Mouse (Mus musculus): ENCODE measurements around the gene Map3k21. TPM values are rescaled to one million over a fixed set of nuclear protein-coding genes. Genes with fewer than 3 reads are reported as not detected.

Gene Map3k21
- polyA plus RNA-seq, 1 experiment = 0.24 TPM

DNA sequence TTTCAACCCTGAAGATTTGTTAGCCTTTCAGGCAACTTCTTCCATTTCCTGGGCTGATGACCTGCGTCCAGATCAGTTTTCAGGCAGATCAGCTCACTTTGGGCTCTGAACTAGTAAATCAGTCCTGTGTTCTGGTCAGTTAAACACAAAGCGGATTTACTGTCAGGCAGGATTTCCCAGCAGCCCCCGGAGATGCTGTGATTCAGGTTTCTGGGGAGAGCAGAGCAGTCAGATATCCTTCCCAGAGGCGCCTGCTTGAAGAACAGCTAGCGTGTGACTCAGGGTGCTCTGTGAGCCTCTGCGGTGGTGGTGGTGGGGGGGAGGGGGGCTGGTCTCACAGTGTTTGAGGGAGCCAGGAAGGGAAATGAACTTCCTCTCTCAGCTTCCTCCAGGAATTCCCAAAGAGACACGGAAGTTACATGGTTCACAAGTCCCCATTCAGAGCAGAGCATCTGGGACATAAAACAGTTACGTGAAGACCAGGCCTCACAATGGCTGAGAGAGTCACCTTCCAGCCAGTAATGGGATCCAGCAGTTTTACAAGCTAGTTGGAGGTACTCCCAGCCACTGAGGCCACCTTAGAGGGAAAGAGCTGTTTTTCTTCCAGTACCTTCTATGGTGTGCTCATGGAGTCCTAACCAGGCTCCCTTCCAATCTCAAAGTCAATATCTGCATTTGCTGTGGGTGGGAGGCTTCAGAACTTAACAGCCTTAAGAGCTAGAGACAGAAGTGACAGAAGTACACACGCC, 37.6 kb upstream of the Map3k21 start:
- no peaks in the 10 kb centered on the region for H3K9me3 ChIP-seq (replicated peaks; ENCODE audit: control insufficient read depth, insufficient read depth, low read length, poor library complexity, severe bottlenecking)
- no peak overlapping the region for H3K27ac ChIP-seq (ENCODE audit: insufficient read depth, low read length)
- no peak overlapping the region for H3K4me3 ChIP-seq (ENCODE audit: low read depth, low read length)
- H3K9ac ChIP-seq (ENCODE audit: low read depth, poor library complexity, severe bottlenecking) = no peak overlapping the region
- TF ChIP-seq CTCF (IDR thresholded peaks at IDR 0.05; ENCODE audit: low read depth, low read length) (no peak), POLR2A (IDR thresholded peaks at IDR 0.05; ENCODE audit: insufficient read depth, low read length) (no peak), EP300 (IDR thresholded peaks at IDR 0.05; ENCODE audit: insufficient read depth, low read depth, low read length) (no peak)
- H3K4me1 ChIP-seq (ENCODE audit: control insufficient read depth, insufficient read depth, low read length) = no peaks in the 10 kb centered on the region
- no peaks in the 10 kb centered on the region for H3K27me3 ChIP-seq (ENCODE audit: control insufficient read depth, insufficient read depth, low read length, poor library complexity, severe bottlenecking)
- H3K36me3 ChIP-seq (ENCODE audit: control insufficient read depth, insufficient read depth, low read length, poor library complexity, severe bottlenecking) = no peaks in the 10 kb centered on the region

DNA sequence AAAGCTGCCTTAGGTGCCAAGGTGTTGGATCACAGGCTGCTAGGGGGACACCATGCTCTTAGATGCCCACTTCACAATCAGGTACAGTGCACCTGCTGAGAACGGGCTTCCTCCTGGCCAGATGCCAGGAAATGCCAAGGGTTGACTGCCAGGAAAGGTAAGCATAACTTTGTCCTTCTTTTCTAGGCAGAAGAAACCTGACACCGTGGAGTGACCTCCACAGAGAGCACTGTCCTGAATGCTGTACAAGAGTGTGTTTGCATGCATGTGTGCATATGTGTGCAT, 37.1 kb upstream of the Map3k21 start:
- Histone ChIP-seq H3K4me3 (ENCODE audit: low read depth, low read length) (no peak overlapping the region), H3K4me1 (ENCODE audit: control insufficient read depth, insufficient read depth, low read length) (no peaks in the 10 kb centered on the region), H3K27me3 (ENCODE audit: control insufficient read depth, insufficient read depth, low read length, poor library complexity, severe bottlenecking) (no peaks in the 10 kb centered on the region), H3K27ac (ENCODE audit: insufficient read depth, low read length) (no peak overlapping the region), H3K9ac (ENCODE audit: low read depth, poor library complexity, severe bottlenecking) (no peak overlapping the region), H3K9me3 (replicated peaks; ENCODE audit: control insufficient read depth, insufficient read depth, low read length, poor library complexity, severe bottlenecking) (no peaks in the 10 kb centered on the region), H3K36me3 (ENCODE audit: control insufficient read depth, insufficient read depth, low read length, poor library complexity, severe bottlenecking) (no peaks in the 10 kb centered on the region)
- TF ChIP-seq POLR2A (IDR thresholded peaks at IDR 0.05; ENCODE audit: insufficient read depth, low read length) = no peak
- TF ChIP-seq CTCF (IDR thresholded peaks at IDR 0.05; ENCODE audit: low read depth, low read length) = no peak
- TF ChIP-seq EP300 (IDR thresholded peaks at IDR 0.05; ENCODE audit: insufficient read depth, low read depth, low read length) = no peak

DNA sequence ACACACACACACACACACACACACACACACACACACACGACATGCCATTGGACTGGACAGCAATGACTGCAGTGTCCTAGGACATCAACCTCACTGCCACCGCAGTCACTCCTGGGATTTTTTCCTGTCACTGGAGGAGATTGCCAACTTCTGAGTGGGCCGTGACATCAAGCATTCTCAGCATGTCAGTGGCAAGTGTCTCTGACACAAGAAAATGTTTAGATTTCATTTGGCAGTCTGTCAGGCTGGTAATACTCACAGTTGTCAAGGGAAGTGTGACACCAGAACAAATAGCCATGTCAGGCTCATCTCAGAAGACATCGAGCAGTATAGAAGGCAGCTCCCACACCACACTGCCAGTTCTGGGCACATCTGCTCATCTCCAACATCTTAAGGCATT, 29.8 kb upstream of the Map3k21 start:
- Histone ChIP-seq H3K4me1 (ENCODE audit: control insufficient read depth, insufficient read depth, low read length) (no peaks in the 10 kb centered on the region), H3K27me3 (ENCODE audit: control insufficient read depth, insufficient read depth, low read length, poor library complexity, severe bottlenecking) (no peaks in the 10 kb centered on the region), H3K36me3 (ENCODE audit: control insufficient read depth, insufficient read depth, low read length, poor library complexity, severe bottlenecking) (no peaks in the 10 kb centered on the region), H3K9ac (ENCODE audit: low read depth, poor library complexity, severe bottlenecking) (no peak overlapping the region), H3K9me3 (replicated peaks; ENCODE audit: control insufficient read depth, insufficient read depth, low read length, poor library complexity, severe bottlenecking) (no peaks in the 10 kb centered on the region), H3K27ac (ENCODE audit: insufficient read depth, low read length) (no peak overlapping the region), H3K4me3 (ENCODE audit: low read depth, low read length) (no peak overlapping the region)
- TF ChIP-seq EP300 (IDR thresholded peaks at IDR 0.05; ENCODE audit: insufficient read depth, low read depth, low read length) (no peak), POLR2A (IDR thresholded peaks at IDR 0.05; ENCODE audit: insufficient read depth, low read length) (no peak), CTCF (IDR thresholded peaks at IDR 0.05; ENCODE audit: low read depth, low read length) (no peak)

DNA sequence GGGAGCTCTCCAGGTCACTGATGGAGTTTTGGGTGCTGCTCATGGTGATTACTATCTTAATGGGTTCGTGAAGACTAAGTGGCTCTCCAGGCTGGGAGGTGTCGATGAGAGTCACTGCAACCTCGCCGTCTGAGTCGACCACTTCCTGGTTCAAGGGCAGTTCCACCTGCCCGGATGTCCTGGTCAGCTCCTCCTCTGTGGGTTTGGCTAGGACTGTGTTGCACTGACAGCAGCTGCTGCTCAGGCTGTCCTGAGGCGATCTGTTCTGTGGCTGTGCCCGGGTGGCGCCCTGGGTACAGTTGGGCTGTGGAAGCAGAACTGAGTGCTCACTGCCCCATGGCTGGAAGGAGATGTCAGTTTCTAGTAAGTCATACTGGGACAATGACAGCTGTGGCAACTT, 22.7 kb upstream of the Map3k21 start:
- no peak for TF ChIP-seq EP300 (IDR thresholded peaks at IDR 0.05; ENCODE audit: insufficient read depth, low read depth, low read length)
- TF ChIP-seq POLR2A (IDR thresholded peaks at IDR 0.05; ENCODE audit: insufficient read depth, low read length) = no peak
- TF ChIP-seq CTCF (IDR thresholded peaks at IDR 0.05; ENCODE audit: low read depth, low read length) = no peak
- no peak overlapping the region for H3K27ac ChIP-seq (ENCODE audit: insufficient read depth, low read length)
- H3K9me3 ChIP-seq (replicated peaks; ENCODE audit: control insufficient read depth, insufficient read depth, low read length, poor library complexity, severe bottlenecking) = no peaks in the 10 kb centered on the region
- no peak overlapping the region for H3K9ac ChIP-seq (ENCODE audit: low read depth, poor library complexity, severe bottlenecking)
- H3K4me1 ChIP-seq (ENCODE audit: control insufficient read depth, insufficient read depth, low read length) = no peaks in the 10 kb centered on the region
- H3K4me3 ChIP-seq (ENCODE audit: low read depth, low read length) = no peak overlapping the region
- H3K36me3 ChIP-seq (ENCODE audit: control insufficient read depth, insufficient read depth, low read length, poor library complexity, severe bottlenecking) = no peaks in the 10 kb centered on the region
- H3K27me3 ChIP-seq (ENCODE audit: control insufficient read depth, insufficient read depth, low read length, poor library complexity, severe bottlenecking) = no peaks in the 10 kb centered on the region

DNA sequence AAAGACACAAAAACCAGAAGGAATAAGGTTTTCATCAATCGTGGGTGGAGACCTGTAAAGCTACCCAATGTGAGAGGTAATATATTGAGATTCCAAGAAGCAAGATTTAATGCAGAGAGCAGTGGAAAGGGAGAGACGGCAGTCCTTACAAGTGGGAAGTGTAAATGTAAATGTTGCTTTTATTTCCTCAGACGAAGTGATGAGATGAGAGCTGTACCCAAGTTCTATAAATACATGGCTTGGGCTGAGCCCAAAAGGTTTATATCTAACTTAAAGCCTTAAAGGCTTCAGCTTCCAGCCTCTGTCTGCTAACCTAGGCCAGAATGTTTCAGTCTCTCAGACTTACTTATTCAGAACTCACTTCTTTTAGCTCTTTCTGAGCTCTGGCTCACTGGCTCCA, 20.3 kb upstream of the Map3k21 start:
- Histone ChIP-seq H3K9me3 (replicated peaks; ENCODE audit: control insufficient read depth, insufficient read depth, low read length, poor library complexity, severe bottlenecking) (no peaks in the 10 kb centered on the region), H3K4me3 (ENCODE audit: low read depth, low read length) (no peak overlapping the region), H3K9ac (ENCODE audit: low read depth, poor library complexity, severe bottlenecking) (no peak overlapping the region), H3K36me3 (ENCODE audit: control insufficient read depth, insufficient read depth, low read length, poor library complexity, severe bottlenecking) (no peaks in the 10 kb centered on the region), H3K27ac (ENCODE audit: insufficient read depth, low read length) (no peak overlapping the region), H3K4me1 (ENCODE audit: control insufficient read depth, insufficient read depth, low read length) (no peaks in the 10 kb centered on the region), H3K27me3 (ENCODE audit: control insufficient read depth, insufficient read depth, low read length, poor library complexity, severe bottlenecking) (no peaks in the 10 kb centered on the region)
- TF ChIP-seq EP300 (IDR thresholded peaks at IDR 0.05; ENCODE audit: insufficient read depth, low read depth, low read length) = no peak
- TF ChIP-seq CTCF (IDR thresholded peaks at IDR 0.05; ENCODE audit: low read depth, low read length) = no peak
- TF ChIP-seq POLR2A (IDR thresholded peaks at IDR 0.05; ENCODE audit: insufficient read depth, low read length) = no peak

DNA sequence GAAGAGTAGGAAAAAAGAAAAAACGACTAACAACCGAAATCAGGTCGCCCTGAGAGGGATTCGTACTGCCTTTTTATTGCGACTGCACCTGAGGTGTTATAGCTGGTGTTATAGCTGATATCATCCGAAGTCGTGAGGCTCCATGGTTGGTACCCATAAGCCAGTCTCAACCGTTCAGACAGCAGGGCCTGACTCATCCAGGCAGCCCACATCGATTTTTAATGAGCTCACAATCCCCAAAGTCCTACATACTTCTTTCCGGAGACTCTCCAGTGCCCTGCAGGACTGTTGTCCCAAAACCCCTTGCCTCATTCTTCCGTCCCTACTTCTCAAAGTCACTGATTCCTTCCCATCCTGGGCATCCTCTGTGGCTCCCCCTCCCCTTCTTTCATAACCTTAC, 12.9 kb upstream of the Map3k21 start:
- no peak for TF ChIP-seq CTCF (IDR thresholded peaks at IDR 0.05; ENCODE audit: low read depth, low read length)
- no peak for TF ChIP-seq EP300 (IDR thresholded peaks at IDR 0.05; ENCODE audit: insufficient read depth, low read depth, low read length)
- no peak for TF ChIP-seq POLR2A (IDR thresholded peaks at IDR 0.05; ENCODE audit: insufficient read depth, low read length)
- Histone ChIP-seq H3K27me3 (ENCODE audit: control insufficient read depth, insufficient read depth, low read length, poor library complexity, severe bottlenecking) (0 out of 2 replicates have a peak, but pooled peaks cover 1% of the 10 kb centered on the region), H3K9me3 (replicated peaks; ENCODE audit: control insufficient read depth, insufficient read depth, low read length, poor library complexity, severe bottlenecking) (no peaks in the 10 kb centered on the region), H3K36me3 (ENCODE audit: control insufficient read depth, insufficient read depth, low read length, poor library complexity, severe bottlenecking) (no peaks in the 10 kb centered on the region), H3K9ac (ENCODE audit: low read depth, poor library complexity, severe bottlenecking) (no peak overlapping the region), H3K27ac (ENCODE audit: insufficient read depth, low read length) (no peak overlapping the region), H3K4me3 (ENCODE audit: low read depth, low read length) (no peak overlapping the region; the same call in 1 of the 2 replicates), H3K4me1 (ENCODE audit: control insufficient read depth, insufficient read depth, low read length) (peaks cover 2% of the 10 kb centered on the region)

Data from ES-Bruce4 (cell line).